Mouse (Mus musculus) midbrain, embryonic 15.5 days (tissue): ENCODE data around the gene Prkaca. TPM values are rescaled to one million over a fixed set of nuclear protein-coding genes. Genes with fewer than 3 reads are reported as not detected.
A peak's percentile ranks its signal among the peaks of the same experiment; 100 is the strongest.
"Not testable (repeated sequence)": the region's sequence is repeated elsewhere in the genome, so short reads cannot be mapped to it uniquely, and the experiment has no call there.

ENCODE experiments used
- ATAC-seq: fragments of 200-750 bp; cut with Nextera tagmentation; replicated peaks from 2 replicates; pipeline ENCODE4 v1.8.0; 2017; ENCODE audit warnings: moderate TSS enrichment
- H3K27ac ChIP-seq: fragments of 300-500 bp; sonication (generic); 2 replicates; pipeline ENCODE4 v1.5.1; 2015; ENCODE audit warnings: mild to moderate bottlenecking, inconsistent platforms
- H3K27me3 ChIP-seq: fragments of 300-500 bp; sonication (generic); replicated peaks from 2 replicates; pipeline ENCODE4 v1.6.1; 2015; ENCODE audit warnings: inconsistent platforms
- H3K36me3 ChIP-seq: fragments of 300-500 bp; sonication (generic); replicated peaks from 2 replicates; pipeline ENCODE4 v1.6.1; 2015; ENCODE audit warnings: inconsistent platforms
- H3K4me1 ChIP-seq: fragments of 300-500 bp; sonication (generic); 2 replicates; pipeline ENCODE4 v1.6.1; 2015; ENCODE audit warnings: inconsistent platforms
- H3K4me2 ChIP-seq: fragments of 300-500 bp; sonication (generic); 2 replicates; pipeline ENCODE4 v1.6.1; 2015; ENCODE audit warnings: inconsistent platforms, mild to moderate bottlenecking, moderate library complexity
- H3K4me3 ChIP-seq: fragments of 300-500 bp; sonication (generic); 2 replicates; pipeline ENCODE4 v1.5.1; 2015; ENCODE audit warnings: mild to moderate bottlenecking, inconsistent platforms
- H3K9ac ChIP-seq: fragments of 300-500 bp; sonication (generic); 2 replicates; pipeline ENCODE4 v1.6.1; 2015; ENCODE audit warnings: mild to moderate bottlenecking, inconsistent platforms
- H3K9me3 ChIP-seq: fragments of 300-500 bp; sonication (generic); 2 replicates; pipeline ENCODE4 v1.6.1; 2016; ENCODE audit warnings: inconsistent platforms
- WGBS: fragments of 180-500 bp; shearing (Covaris S2); methylation state at CpG from one replicate; pipeline ENCODE4 v1.1.7; 2015; ENCODE audit warnings: mixed read lengths; 5-methylcytosine and 5-hydroxymethylcytosine counted together
- polyA plus RNA-seq: library from polyadenylated mRNA; unstranded; fragments of >200 nt; fragmentation: Nextera tagmentation; extraction: Ambion mirVana; gene quantifications from 2 replicates; pipeline ENCODE4 v1.2.1, GENCODE M21; 2015

The Prkaca gene
- polyA plus RNA-seq, 1 experiment from 2014 or later: 228 TPM

DNA sequence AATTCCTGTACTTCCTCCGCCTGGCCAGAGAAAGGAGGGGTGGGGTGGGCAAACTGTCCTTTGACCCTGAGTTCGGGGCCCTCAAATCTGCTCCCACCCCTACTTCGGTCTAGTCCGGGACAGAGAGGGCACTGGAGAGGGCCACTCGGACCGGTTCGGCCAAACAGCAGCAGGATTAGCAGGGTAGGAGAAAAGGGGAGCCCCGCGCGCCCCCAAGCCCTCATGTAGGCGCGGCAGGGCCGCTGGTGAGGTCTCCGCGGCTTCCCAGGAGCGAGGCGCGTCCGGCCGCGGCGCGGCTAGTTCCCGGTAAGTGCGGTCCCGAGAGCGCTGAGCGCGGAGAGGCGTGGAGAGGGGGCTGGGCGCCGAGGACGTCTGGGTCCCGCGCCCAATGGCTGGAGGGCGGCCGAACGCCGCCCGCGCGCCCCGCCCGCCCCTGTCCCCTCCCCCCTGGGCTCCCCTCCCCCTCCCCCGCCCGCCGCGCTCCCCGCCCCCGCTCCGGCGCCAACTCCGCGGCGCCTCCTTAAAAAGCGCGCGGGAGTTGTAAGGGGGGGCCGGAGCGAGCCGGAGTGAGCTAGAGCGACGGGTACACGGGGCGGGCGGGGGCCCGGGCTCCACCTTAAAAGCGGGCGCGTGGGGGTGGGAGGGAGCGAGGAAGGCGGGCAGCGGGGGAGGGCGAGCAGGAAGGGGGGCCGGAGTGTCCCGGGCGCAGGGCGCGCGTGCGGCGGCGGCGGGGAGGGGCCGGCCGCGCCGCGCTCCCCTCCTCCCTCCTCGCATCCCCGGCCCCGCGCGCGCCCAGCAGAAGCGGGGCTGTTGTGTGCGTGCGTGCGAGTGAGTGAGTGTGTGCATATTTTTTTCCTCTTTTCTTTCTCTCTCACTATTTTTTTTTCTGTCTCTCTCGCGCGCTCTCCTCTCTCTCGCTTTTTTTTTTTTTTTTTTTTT, 24.0 kb downstream of the Prkaca start:
- Histone ChIP-seq H3K27ac (peak overlapping the region; percentile 89), H3K9ac (peak overlapping the region; percentile 56), H3K4me2 (peak overlapping the region; percentile 90), H3K4me3 (peak overlapping the region; percentile 59), H3K9me3 (no peaks in the 10 kb centered on the region), H3K4me1 (peaks cover 29% of the 10 kb centered on the region), H3K27me3 (peaks cover 13% of the 10 kb centered on the region), H3K36me3 (peaks cover 6% of the 10 kb centered on the region; the same call in 1 of the 2 replicates)
- ATAC-seq: peak; percentile 63
- under 1% methylated on average over 48 of the region's 103 CpGs for WGBS

DNA sequence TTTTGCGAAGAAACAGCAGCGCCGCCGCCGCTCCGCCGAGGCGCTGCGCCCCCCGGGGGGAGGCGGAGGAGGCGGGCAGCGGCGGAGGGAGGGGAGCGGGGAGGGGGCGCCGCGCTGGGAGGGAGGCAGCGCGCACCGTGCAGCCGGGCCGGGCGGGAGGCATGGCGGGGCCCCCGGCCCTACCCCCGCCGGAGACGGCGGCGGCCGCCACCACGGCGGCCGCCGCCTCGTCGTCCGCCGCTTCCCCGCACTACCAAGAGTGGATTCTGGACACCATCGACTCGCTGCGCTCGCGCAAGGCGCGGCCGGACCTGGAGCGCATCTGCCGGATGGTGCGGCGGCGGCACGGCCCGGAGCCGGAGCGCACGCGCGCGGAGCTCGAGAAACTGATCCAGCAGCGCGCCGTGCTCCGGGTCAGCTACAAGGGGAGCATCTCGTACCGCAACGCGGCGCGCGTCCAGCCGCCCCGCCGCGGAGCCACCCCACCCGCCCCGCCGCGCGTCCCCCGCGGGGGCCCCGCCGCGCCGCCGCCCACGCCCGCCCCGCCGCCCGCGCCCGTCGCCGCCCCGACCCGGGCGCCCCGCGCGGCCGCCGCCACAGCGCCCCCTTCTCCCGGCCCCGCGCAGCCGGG, 24.8 kb downstream of the Prkaca start, which contains the start of gene Samd1:
Samd1 (plus strand) TSS at position 162 of the 631 bp plus-strand sequence.
- under 1% methylated on average over 57 of the region's 112 CpGs for WGBS
- Histone ChIP-seq H3K27me3 (peaks cover 13% of the 10 kb centered on the region), H3K36me3 (peaks cover 6% of the 10 kb centered on the region; the same call in 1 of the 2 replicates), H3K4me1 (peaks cover 29% of the 10 kb centered on the region), H3K9ac (peak within 1 kb of the TSS; percentile 56), H3K4me2 (peak within 1 kb of the TSS; percentile 90), H3K27ac (peak within 1 kb of the TSS; percentile 89), H3K4me3 (peak within 1 kb of the TSS; percentile 80), H3K9me3 (no peaks in the 10 kb centered on the region)
- ATAC-seq: peak; percentile 21; the same call in 1 of the 2 replicates

DNA sequence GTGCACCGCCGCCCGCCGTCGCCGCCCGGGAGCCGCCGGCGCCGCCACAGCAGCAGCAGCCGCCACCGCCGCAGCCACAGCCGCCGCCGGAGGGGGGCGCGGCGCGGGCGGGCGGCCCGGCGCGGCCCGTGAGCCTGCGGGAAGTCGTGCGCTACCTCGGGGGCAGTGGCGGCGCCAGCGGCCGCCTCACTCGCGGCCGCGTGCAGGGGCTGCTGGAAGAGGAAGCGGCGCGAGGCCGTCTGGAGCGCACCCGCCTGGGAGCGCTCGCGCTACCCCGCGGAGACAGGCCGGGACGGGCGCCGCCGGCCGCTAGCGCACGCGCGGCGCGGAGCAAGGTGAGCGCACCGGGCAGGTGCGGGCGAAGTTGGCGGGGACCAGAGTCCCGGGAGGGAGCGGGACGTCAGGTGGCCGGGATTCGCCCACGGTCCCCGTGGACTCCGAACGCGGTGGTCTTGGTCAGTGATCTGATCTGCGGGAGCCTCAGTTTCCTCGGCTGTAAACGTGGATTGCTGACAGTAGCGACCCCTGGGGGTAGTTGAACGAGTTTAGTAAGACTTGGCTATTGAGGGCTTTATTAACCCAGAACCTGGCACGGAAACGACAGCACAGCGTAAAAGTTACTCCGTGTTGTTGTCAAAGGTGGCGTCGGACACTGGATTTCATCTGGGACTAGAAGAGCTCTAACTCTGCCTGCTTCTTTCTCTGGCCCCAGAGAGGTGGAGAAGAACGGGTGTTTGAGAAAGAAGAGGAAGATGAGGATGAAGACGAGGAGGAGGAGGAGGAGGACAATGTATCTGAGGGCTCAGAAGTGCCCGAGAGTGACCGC, 25.7 kb downstream of the Prkaca start:
- Histone ChIP-seq H3K4me1 (peaks cover 35% of the 10 kb centered on the region), H3K27me3 (peaks cover 18% of the 10 kb centered on the region), H3K4me3 (peak overlapping the region; percentile 80), H3K9ac (peak overlapping the region; percentile 48), H3K9me3 (no peaks in the 10 kb centered on the region), H3K36me3 (peaks cover 6% of the 10 kb centered on the region; the same call in 1 of the 2 replicates), H3K4me2 (peak overlapping the region; percentile 72), H3K27ac (peak overlapping the region; percentile 84)
- WGBS: under 1% methylated on average over 83 of the region's 92 CpGs
- 0 out of 2 replicates have a peak, but pooled peaks have one; percentile 12 for ATAC-seq

DNA sequence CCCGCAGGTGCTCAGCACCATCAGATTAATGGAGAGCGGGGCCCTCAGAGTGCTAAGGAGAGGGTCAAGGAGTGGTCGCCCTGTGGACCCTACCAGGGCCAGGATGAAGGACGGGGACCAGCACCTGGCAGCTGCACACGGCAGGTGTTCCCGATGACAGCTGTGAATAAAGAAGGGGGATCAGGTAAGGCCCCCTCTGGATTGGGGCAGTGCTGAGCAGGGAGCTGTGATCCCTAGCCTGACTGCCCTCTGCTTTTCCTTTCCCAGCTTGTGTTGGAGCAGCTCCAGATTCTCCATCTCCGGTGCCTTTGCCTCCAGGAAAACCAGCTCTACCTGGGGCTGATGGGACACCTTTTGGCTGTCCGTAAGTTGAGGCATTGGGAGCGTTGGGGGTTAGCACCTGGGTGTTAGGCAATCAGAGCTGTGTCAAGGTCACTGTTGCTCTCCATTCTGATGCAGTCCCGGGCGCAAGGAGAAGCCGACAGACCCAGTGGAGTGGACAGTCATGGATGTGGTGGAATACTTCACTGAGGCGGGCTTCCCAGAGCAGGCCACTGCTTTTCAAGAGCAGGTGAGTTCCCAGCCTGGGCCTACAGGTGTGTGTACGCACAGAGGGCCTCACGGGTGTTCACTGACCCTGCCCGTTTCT, 26.4 kb downstream of the Prkaca start:
- no peaks in the 10 kb centered on the region for H3K9me3 ChIP-seq
- H3K4me2 ChIP-seq: peak overlapping the region; percentile 72
- H3K27ac ChIP-seq: no peak overlapping the region
- no peak for ATAC-seq
- H3K4me1 ChIP-seq: peaks cover 40% of the 10 kb centered on the region
- WGBS: 74% methylated on average over 16 of the region's 16 CpGs
- H3K27me3 ChIP-seq: peaks cover 18% of the 10 kb centered on the region
- peaks cover 6% of the 10 kb centered on the region; the same call in 1 of the 2 replicates for H3K36me3 ChIP-seq
- H3K9ac ChIP-seq: no peak overlapping the region
- H3K4me3 ChIP-seq: peak overlapping the region; percentile 80

DNA sequence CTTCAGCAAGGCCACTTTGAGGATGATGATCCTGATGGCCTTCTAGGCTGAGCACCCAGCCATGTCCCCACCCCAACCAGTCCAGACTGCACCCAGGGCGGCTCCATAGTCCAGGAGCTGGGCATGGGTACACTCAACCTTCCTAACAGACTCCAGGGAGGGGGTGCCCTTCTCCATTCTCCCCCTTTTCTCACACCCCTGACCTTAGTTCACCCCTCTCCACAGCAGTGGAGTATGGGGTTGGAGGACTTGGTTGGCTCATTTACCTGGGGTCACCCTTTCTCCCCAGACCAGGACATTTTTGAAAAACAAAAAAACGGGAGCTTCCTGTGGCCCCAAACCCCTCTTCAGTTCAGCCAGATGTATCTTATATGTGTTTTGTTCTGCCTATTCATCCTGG, 27.0 kb downstream of the Prkaca start:
- ATAC-seq: no peak
- Histone ChIP-seq H3K9me3 (no peaks in the 10 kb centered on the region), H3K27me3 (peaks cover 18% of the 10 kb centered on the region), H3K9ac (no peak overlapping the region), H3K36me3 (peaks cover 4% of the 10 kb centered on the region; the same call in 1 of the 2 replicates), H3K4me2 (no peak overlapping the region), H3K4me1 (peaks cover 42% of the 10 kb centered on the region), H3K4me3 (no peak overlapping the region), H3K27ac (no peak overlapping the region)
- 89% methylated on average over 2 of the region's 2 CpGs for WGBS

DNA sequence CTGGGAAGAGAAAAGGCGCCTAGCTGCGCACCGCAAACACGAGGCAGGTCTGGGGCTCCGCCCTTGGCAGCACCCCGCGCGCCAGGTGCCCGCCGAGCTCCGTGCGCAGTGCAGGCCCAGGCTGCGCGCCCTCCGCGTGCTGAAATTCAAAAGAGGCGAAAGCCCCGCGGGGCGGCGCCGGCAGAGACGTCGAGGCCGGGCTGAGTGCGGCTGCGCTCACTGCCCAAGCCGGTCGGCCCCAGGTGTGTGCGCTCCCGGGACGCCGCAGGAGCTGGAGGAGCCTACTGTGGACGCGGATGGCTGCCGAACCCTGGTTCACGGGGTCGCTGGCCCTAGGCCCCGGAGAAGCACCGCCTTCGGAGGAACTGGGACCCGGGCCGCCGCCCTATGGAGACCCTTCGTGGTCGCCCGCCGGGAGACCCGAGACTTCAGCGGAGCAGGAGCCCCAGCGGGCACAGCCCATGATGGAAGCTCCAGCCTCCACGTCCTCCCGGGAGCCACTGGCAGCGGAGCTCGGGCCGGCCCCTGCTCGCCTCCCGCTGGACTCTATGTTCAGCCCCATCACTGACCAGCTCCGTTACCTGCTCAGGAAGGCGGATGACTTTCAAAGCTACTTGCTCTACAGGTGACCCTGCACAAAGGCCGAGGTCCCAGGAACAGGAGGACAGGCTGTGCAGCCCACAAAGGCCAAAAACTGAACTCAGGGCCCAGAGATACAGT, 28.6 kb downstream of the Prkaca start, which contains the start of gene 1700067K01Rik:
1700067K01Rik (plus strand) TSS at position 222 of the 720 bp plus-strand sequence.
- Histone ChIP-seq H3K27ac (no peak within 1 kb of the TSS), H3K4me1 (peaks cover 43% of the 10 kb centered on the region), H3K4me3 (0 out of 2 replicates have a peak within 1 kb of the TSS, but pooled peaks have one; percentile 0), H3K27me3 (peaks cover 18% of the 10 kb centered on the region), H3K9me3 (no peaks in the 10 kb centered on the region), H3K9ac (no peak within 1 kb of the TSS), H3K4me2 (peak within 1 kb of the TSS; percentile 23; the same call in 1 of the 2 replicates), H3K36me3 (no peaks in the 10 kb centered on the region)
- no peak for ATAC-seq
- WGBS: 22% methylated on average over 61 of the region's 61 CpGs

DNA sequence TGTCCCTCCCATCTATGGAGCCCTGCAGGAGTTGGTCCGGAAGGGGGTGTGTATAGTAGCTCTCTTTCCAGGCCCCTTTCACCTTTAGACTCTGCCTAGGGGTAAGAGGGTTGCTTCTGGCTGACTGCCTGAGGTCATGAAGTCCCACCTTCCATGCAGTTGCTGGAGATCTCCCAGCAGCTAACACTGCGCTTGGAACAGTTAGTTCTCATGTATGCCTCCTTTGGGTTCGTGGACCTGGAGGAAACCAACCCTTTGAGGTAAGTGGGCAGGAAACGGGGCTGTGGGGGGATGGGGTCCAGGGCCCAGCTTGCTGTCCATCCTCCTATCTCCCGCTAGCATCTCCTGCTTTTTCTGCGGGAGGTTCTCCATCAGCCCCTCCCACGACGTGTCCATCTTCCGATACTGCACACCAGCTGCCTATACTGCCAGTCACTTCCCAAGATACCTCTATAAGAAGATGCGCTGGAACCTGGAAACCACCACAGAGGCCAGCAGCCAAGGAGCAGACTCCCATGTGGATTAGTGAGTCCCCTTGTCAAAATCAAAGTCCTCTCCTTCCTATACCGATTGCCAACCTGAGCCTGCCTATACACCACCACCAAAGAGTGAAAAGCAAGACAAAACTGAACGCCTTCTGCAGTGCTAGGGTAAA, 30.3 kb downstream of the Prkaca start:
- Histone ChIP-seq H3K27me3 (peaks cover 18% of the 10 kb centered on the region), H3K9me3 (no peaks in the 10 kb centered on the region), H3K36me3 (no peaks in the 10 kb centered on the region), H3K4me2 (no peak overlapping the region), H3K27ac (no peak overlapping the region), H3K4me1 (peaks cover 40% of the 10 kb centered on the region), H3K9ac (no peak overlapping the region), H3K4me3 (no peak overlapping the region)
- ATAC-seq: no peak
- WGBS: 54% methylated on average over 12 of the region's 12 CpGs

DNA sequence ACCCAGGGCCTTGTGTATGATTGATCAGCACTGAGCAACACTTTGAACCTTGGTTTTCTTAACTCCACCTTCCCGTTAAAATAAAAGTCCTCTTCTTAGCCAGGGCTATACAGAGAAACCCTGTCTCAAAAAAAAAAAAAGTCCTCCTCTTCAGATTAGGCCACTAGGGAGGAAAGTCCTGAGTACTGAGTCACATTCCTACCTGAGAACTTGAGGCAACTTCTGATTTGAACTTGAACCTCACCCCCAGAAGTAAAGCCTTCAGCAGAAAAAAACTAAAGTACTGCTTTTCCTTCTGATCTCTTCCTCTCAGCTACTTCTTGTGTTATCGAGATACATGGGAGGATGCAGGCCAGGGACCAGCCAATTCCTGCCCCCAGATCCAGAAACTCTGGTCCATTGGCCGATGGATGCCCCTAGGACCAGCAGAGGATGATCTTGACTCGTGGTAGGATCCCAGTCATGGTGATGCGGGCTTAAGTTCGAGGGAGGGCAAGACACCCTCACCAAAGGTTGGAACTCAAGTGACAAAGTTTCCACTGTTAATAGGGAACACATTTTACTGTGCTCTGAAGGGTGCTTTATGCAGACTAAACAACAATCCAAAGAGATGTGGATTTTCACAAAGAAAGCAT, 30.9 kb downstream of the Prkaca start:
- 76% methylated on average over 6 of the region's 6 CpGs for WGBS
- Histone ChIP-seq H3K27ac (no peak overlapping the region), H3K36me3 (no peaks in the 10 kb centered on the region), H3K9ac (no peak overlapping the region), H3K27me3 (peaks cover 18% of the 10 kb centered on the region), H3K4me2 (peak overlapping the region; percentile 95), H3K4me1 (peaks cover 36% of the 10 kb centered on the region), H3K9me3 (no peaks in the 10 kb centered on the region), H3K4me3 (peak overlapping the region; percentile 51)
- ATAC-seq: no peak

DNA sequence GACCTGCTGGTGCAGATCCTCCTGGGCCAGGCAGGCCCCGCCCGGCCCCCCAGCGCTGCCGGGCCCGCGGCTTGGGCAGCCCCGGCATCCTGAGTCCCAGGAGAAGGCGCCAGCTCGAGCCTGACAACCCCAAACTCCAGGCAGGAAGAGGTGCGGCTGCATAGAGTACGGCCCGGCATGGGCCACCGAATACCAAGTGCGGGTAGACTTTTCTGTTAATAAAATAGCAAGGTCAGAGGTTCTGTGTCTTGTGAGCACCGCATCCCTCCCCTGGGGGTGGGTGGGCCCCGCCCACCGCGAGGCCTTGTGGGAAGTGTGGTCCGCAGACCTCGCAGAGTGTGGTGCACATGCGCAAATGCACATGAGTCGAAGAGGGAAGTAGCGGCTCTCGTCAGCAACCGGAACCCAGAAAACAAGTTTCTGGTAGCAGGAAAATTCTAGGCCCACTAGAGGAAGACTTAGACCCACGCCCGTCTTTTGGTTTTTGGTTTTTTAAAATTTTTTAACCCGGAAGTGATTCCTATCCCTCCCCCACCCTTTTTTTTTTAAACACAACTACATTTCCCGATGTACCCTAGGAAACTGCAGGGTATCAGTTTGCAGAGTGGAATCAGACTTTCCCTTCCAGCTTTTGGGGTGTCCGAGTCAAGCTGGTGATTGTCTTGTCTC, 31.9 kb downstream of the Prkaca start:
- Histone ChIP-seq H3K9me3 (no peaks in the 10 kb centered on the region), H3K27me3 (peaks cover 18% of the 10 kb centered on the region), H3K36me3 (no peaks in the 10 kb centered on the region), H3K4me3 (peak overlapping the region; percentile 51), H3K9ac (peak overlapping the region; percentile 54), H3K4me2 (peak overlapping the region; percentile 95), H3K27ac (peak overlapping the region; percentile 64), H3K4me1 (peaks cover 27% of the 10 kb centered on the region)
- ATAC-seq: peak; percentile 87
- WGBS: under 1% methylated on average over 30 of the region's 30 CpGs

DNA sequence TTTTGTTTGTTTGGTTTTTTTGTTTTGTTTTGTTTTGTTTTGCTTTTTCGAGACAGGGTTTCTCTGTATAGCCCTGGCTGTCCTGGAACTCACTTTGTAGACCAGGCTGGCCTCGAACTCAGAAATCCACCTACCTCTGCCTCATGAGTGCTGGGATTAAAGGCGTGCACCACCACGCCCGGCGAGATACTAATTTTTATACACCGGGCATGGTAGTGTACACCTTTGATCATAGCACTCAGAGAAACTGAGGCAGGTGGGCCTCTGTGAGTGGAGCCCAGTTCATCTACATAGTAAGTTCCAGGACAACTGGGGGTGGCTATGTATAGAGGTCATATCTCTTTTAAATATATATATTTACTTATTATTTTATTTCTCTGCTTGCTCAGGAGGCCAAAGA, 32.7 kb downstream of the Prkaca start:
- not testable (repeated sequence) for H3K4me2 ChIP-seq, H3K9ac ChIP-seq, H3K9me3 ChIP-seq, H3K4me3 ChIP-seq, ATAC-seq, H3K36me3 ChIP-seq, H3K27ac ChIP-seq
- H3K4me1 ChIP-seq: peaks cover 31% of the 10 kb centered on the region
- 94% methylated on average over 7 of the region's 7 CpGs for WGBS
- H3K27me3 ChIP-seq: peaks cover 22% of the 10 kb centered on the region
